Mouse (Mus musculus) MEL (cell line): ENCODE results near the gene Mettl18. TPM values are rescaled to one million over a fixed set of nuclear protein-coding genes. Genes with fewer than 3 reads are reported as not detected.

Experiments used
- DNase-seq: peaks from one replicate; pipeline ENCODE4 v3.0.0; 2011; ENCODE audit warnings: low read depth, low spot score
- H3K27ac ChIP-seq: 2 replicates; pipeline ENCODE4 v1.5.1; 2012; ENCODE audit warnings: low read depth, mild to moderate bottlenecking, control low read depth, low read length, moderate library complexity; ENCODE audit not compliant: control insufficient read depth
- H3K27me3 ChIP-seq, 2 experiments: fragments of 150-350 bp in 1 of 2; sonication (generic) in 1 of 2; 2 replicates each; pipeline ENCODE4 v1.6.1; 2012; ENCODE audit warnings: low read length in 2 of 2, mild to moderate bottlenecking in 2 of 2, improper control_type of control experiment in 1 of 2, moderate library complexity in 1 of 2; ENCODE audit not compliant: insufficient read depth in 2 of 2, control insufficient read depth in 1 of 2
- H3K36me3 ChIP-seq, 2 experiments: 2 replicates each; pipeline ENCODE4 v1.6.1; 2012 to 2014; ENCODE audit warnings: low read length in 2 of 2, improper control_type of control experiment in 1 of 2, inconsistent platforms in 1 of 2, mild to moderate bottlenecking in 1 of 2; ENCODE audit not compliant: insufficient read depth in 2 of 2, control insufficient read depth in 1 of 2
- H3K4me1 ChIP-seq, 2 experiments: fragments of 150-350 bp in 1 of 2; sonication (generic) in 1 of 2; 2 replicates each; pipeline ENCODE4 v1.6.1; 2012; ENCODE audit warnings: low read length in 2 of 2, improper control_type of control experiment in 1 of 2, mild to moderate bottlenecking in 1 of 2; ENCODE audit not compliant: insufficient read depth in 2 of 2, control insufficient read depth in 1 of 2
- H3K4me3 ChIP-seq, 2 experiments: fragments of 150-350 bp in 1 of 2; sonication (generic) in 1 of 2; 2 replicates each; pipeline ENCODE4 v1.5.1; 2012; ENCODE audit warnings: low read depth in 2 of 2, low read length in 2 of 2, mild to moderate bottlenecking in 2 of 2, moderate library complexity in 2 of 2, control low read depth in 1 of 2, improper control_type of control experiment in 1 of 2; ENCODE audit not compliant: control insufficient read depth in 1 of 2, insufficient read depth in 1 of 2
- H3K79me2 ChIP-seq: 2 replicates; pipeline ENCODE4 v1.6.1; 2012; ENCODE audit warnings: mild to moderate bottlenecking, low read length, moderate library complexity; ENCODE audit not compliant: control insufficient read depth, poor library complexity, insufficient read depth
- H3K9ac ChIP-seq: 2 replicates; pipeline ENCODE4 v1.6.1; 2012; ENCODE audit warnings: low read depth, mild to moderate bottlenecking, control low read depth, low read length, moderate library complexity; ENCODE audit not compliant: control insufficient read depth, poor library complexity, severe bottlenecking
- H3K9me3 ChIP-seq: fragments of 150-350 bp; sonication (generic); replicated peaks from 2 replicates; pipeline ENCODE4 v1.6.1; 2012; ENCODE audit warnings: mild to moderate bottlenecking, low read length, improper control_type of control experiment, moderate library complexity; ENCODE audit not compliant: insufficient read depth
- BHLHE40 ChIP-seq: IDR thresholded peaks from 2 replicates; pipeline ENCODE4 v1.6.1; 2012; ENCODE audit warnings: low read depth, mild to moderate bottlenecking, inconsistent platforms, low read length, improper control_type of control experiment, borderline replicate concordance
- CHD1 ChIP-seq: IDR thresholded peaks from 2 replicates; pipeline ENCODE4 v1.6.1; 2012; ENCODE audit warnings: low read depth, mild to moderate bottlenecking, inconsistent platforms, low read length, improper control_type of control experiment
- CTCF ChIP-seq, 3 experiments: IDR thresholded peaks in 2 of 3; conservative IDR thresholded peaks in 1 of 3; 2 replicates each; pipeline ENCODE4 v1.5.1; 2011 to 2012; ENCODE audit warnings: low read length in 3 of 3, low read depth in 2 of 3, mild to moderate bottlenecking in 2 of 3, improper control_type of control experiment in 1 of 3, inconsistent platforms in 1 of 3, mixed read lengths in 1 of 3, moderate library complexity in 1 of 3; ENCODE audit not compliant: control insufficient read depth in 1 of 3, insufficient read depth in 1 of 3, poor library complexity in 1 of 3, severe bottlenecking in 1 of 3
- ELF1 ChIP-seq: IDR thresholded peaks from 2 replicates; pipeline ENCODE4 v1.6.1; 2014; ENCODE audit warnings: low read depth, mild to moderate bottlenecking, inconsistent platforms, low read length, improper control_type of control experiment, moderate library complexity
- EP300 ChIP-seq, 2 experiments: IDR thresholded peaks; 2 replicates each; pipeline ENCODE4 v1.6.1; 2011; ENCODE audit warnings: improper control_type of control experiment in 2 of 2, low read length in 2 of 2, low read depth in 1 of 2, mild to moderate bottlenecking in 1 of 2
- GABPA ChIP-seq: IDR thresholded peaks from 2 replicates; pipeline ENCODE4 v1.6.1; 2012; ENCODE audit warnings: low read depth, mild to moderate bottlenecking, inconsistent platforms, low read length, improper control_type of control experiment, moderate library complexity
- GATA1 ChIP-seq: IDR thresholded peaks from 2 replicates; pipeline ENCODE4 v1.6.1; 2011; ENCODE audit warnings: low read depth, low read length, improper control_type of control experiment
- HCFC1 ChIP-seq: IDR thresholded peaks from 2 replicates; pipeline ENCODE4 v1.6.1; 2012; ENCODE audit warnings: low read depth, mild to moderate bottlenecking, inconsistent platforms, low read length, improper control_type of control experiment, moderate library complexity
- JUND ChIP-seq: IDR thresholded peaks from 2 replicates; pipeline ENCODE4 v1.6.1; 2011; ENCODE audit warnings: low read depth, mild to moderate bottlenecking, improper control_type of control experiment, low read length
- KAT2A ChIP-seq: conservative IDR thresholded peaks from 2 replicates; pipeline ENCODE4 v1.6.1; 2012; ENCODE audit warnings: low read depth, low read length, improper control_type of control experiment, inconsistent platforms
- MAFK ChIP-seq: IDR thresholded peaks from 2 replicates; pipeline ENCODE4 v1.6.1; 2011; ENCODE audit warnings: low read depth, mild to moderate bottlenecking, low read length, improper control_type of control experiment, borderline replicate concordance
- MAX ChIP-seq: IDR thresholded peaks from 2 replicates; pipeline ENCODE4 v1.6.1; 2011; ENCODE audit warnings: low read length, improper control_type of control experiment
- MAZ ChIP-seq: IDR thresholded peaks from 2 replicates; pipeline ENCODE4 v1.6.1; 2012; ENCODE audit warnings: low read depth, mild to moderate bottlenecking, inconsistent platforms, low read length, improper control_type of control experiment
- MXI1 ChIP-seq: IDR thresholded peaks from 2 replicates; pipeline ENCODE4 v1.6.1; 2011; ENCODE audit warnings: mild to moderate bottlenecking, low read depth, low read length, improper control_type of control experiment
- MYC ChIP-seq: IDR thresholded peaks from 2 replicates; pipeline ENCODE4 v1.6.1; 2011; ENCODE audit warnings: low read depth, mild to moderate bottlenecking, low read length, improper control_type of control experiment, moderate library complexity
- NRF1 ChIP-seq: IDR thresholded peaks from 2 replicates; pipeline ENCODE4 v1.6.1; 2014; ENCODE audit warnings: low read depth, mild to moderate bottlenecking, inconsistent platforms, low read length, improper control_type of control experiment, moderate library complexity; ENCODE audit not compliant: poor library complexity, insufficient read depth, severe bottlenecking
- POLR2AphosphoS2 ChIP-seq: IDR thresholded peaks from 2 replicates; pipeline ENCODE4 v1.6.1; 2011; ENCODE audit warnings: low read length, improper control_type of control experiment
- POLR2AphosphoS5 ChIP-seq: IDR thresholded peaks from 2 replicates; pipeline ENCODE4 v1.6.1; 2012; ENCODE audit warnings: low read depth, borderline replicate concordance, mild to moderate bottlenecking, inconsistent platforms, low read length, moderate library complexity, mixed read lengths
- RCOR1 ChIP-seq: IDR thresholded peaks from 2 replicates; pipeline ENCODE4 v1.6.1; 2012; ENCODE audit warnings: low read depth, mild to moderate bottlenecking, inconsistent platforms, low read length, improper control_type of control experiment
- TAL1 ChIP-seq: IDR thresholded peaks from 2 replicates; pipeline ENCODE4 v1.6.1; 2012; ENCODE audit warnings: mild to moderate bottlenecking, inconsistent platforms, low read length, moderate library complexity, mixed read lengths
- UBTF ChIP-seq: IDR thresholded peaks from 2 replicates; pipeline ENCODE4 v1.6.1; 2012; ENCODE audit warnings: low read depth, mild to moderate bottlenecking, inconsistent platforms, low read length, improper control_type of control experiment, moderate library complexity, borderline replicate concordance; ENCODE audit not compliant: insufficient read depth
- USF2 ChIP-seq, 2 experiments: IDR thresholded peaks; 2 replicates each; pipeline ENCODE4 v1.6.1; 2011 to 2012; ENCODE audit warnings: improper control_type of control experiment in 2 of 2, low read length in 2 of 2, borderline replicate concordance in 1 of 2, inconsistent platforms in 1 of 2, low read depth in 1 of 2, mild to moderate bottlenecking in 1 of 2; ENCODE audit not compliant: insufficient read depth in 1 of 2
- ZC3H11A ChIP-seq: IDR thresholded peaks from 2 replicates; pipeline ENCODE4 v1.6.1; 2012; ENCODE audit warnings: low read depth, mild to moderate bottlenecking, inconsistent platforms, low read length, improper control_type of control experiment
- ZKSCAN1 ChIP-seq: IDR thresholded peaks from 2 replicates; pipeline ENCODE4 v1.6.1; 2012; ENCODE audit warnings: low read depth, mild to moderate bottlenecking, inconsistent platforms, low read length, improper control_type of control experiment, moderate library complexity
- ZMIZ1 ChIP-seq: IDR thresholded peaks from 2 replicates; pipeline ENCODE4 v1.6.1; 2012; ENCODE audit warnings: low read depth, mild to moderate bottlenecking, inconsistent platforms, low read length, improper control_type of control experiment, moderate library complexity
- ZNF384 ChIP-seq: IDR thresholded peaks from 2 replicates; pipeline ENCODE4 v1.6.1; 2012; ENCODE audit warnings: low read depth, mild to moderate bottlenecking, inconsistent platforms, low read length, improper control_type of control experiment
- polyA plus RNA-seq, 2 experiments: library from polyadenylated mRNA; stranded (reverse) in 1 of 2; unstranded in 1 of 2; fragments of >175 nt in 1 of 2; fragments of >200 nt in 1 of 2; gene quantifications; 2 replicates each; pipeline versions ENCODE4 v1.2.1 to v1.2.4; 2012; ENCODE audit warnings: low replicate concordance in 2 of 2, low read depth in 1 of 2; ENCODE audit not compliant: insufficient read length in 2 of 2, insufficient read depth in 1 of 2, missing spikeins in 1 of 2
- total RNA-seq: library from RNA; depleted of rRNA; stranded (reverse); fragments of 300-350 nt; gene quantifications from 2 replicates; pipeline ENCODE4 v1.2.3, GENCODE M21; 2012

Mettl18 gene
- total and polyA plus RNA-seq, 3 experiments: 5.8 to 6.9 TPM; not detected in 1

- no peak for DNase-seq
- H3K9ac ChIP-seq: no peak overlapping the region
- H3K4me1 ChIP-seq: no peaks in the 10 kb centered on the region
- no peaks in the 10 kb centered on the region for H3K27me3 ChIP-seq
- TF ChIP-seq ZC3H11A (no peak), BHLHE40 (no peak), MYC (no peak), POLR2AphosphoS5 (no peak), HCFC1 (no peak), CHD1 (no peak), TAL1 (no peak), USF2 (IDR thresholded peaks at IDR 0.05; ENCODE audit: borderline replicate concordance in 1 of 2, insufficient read depth in 1 of 2, low read depth in 1 of 2, low read length in 2 of 2) (no peak), ELF1 (no peak), KAT2A (no peak), MAZ (no peak), POLR2AphosphoS2 (no peak), JUND (no peak), ZMIZ1 (no peak), MAX (no peak), GABPA (no peak)
- H3K4me3 ChIP-seq: no peak overlapping the region
- no peak overlapping the region for H3K27ac ChIP-seq
- H3K36me3 ChIP-seq: peaks cover 0 to 36% of the 10 kb centered on the region in 2 experiments; a peak in 3 of 4 replicates
- no peaks in the 10 kb centered on the region for H3K79me2 ChIP-seq
- no peaks in the 10 kb centered on the region for H3K9me3 ChIP-seq
Observed at GRCm38 (mm10) chr1:163953396-163953795, 41.3 kb upstream of the Mettl18 start.

DNA sequence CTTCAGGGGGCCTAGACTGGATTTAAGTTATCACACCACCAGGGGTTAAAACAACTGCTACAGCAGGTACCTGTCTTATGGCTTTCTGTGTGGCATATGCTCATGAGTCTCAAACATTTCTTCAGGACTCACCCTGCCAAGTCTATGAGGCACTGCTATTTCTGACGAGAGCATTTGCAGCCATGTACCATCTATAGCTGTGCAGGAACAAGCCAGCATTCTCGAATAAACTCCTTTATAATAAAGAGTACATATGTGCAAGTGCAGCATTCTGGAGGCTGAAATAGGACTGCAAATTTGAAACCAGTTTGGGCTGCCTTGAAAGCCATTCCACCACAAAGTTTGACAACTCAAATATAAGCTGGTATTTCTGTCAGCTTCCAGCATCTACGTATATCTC is 36.7 kb upstream of the Mettl18 start:
- Histone ChIP-seq H3K36me3 (peaks cover 0 to 27% of the 10 kb centered on the region in 2 experiments; a peak in 3 of 4 replicates), H3K27me3 (no peaks in the 10 kb centered on the region), H3K27ac (no peak overlapping the region), H3K9ac (no peak overlapping the region), H3K9me3 (no peaks in the 10 kb centered on the region), H3K4me3 (no peak overlapping the region), H3K79me2 (no peaks in the 10 kb centered on the region), H3K4me1 (no peaks in the 10 kb centered on the region)
- no peak for TF ChIP-seq USF2 (IDR thresholded peaks at IDR 0.05; ENCODE audit: borderline replicate concordance in 1 of 2, insufficient read depth in 1 of 2, low read depth in 1 of 2, low read length in 2 of 2)
- no peak for TF ChIP-seq ZKSCAN1
- TF ChIP-seq ZNF384: no peak
- TF ChIP-seq ELF1: no peak
- TF ChIP-seq MAFK: no peak
- TF ChIP-seq CTCF (IDR thresholded peaks at IDR 0.05 in 2 of 3, conservative IDR thresholded peaks at IDR 0.05 in 1 of 3; ENCODE audit: control insufficient read depth in 1 of 3, insufficient read depth in 1 of 3, low read depth in 2 of 3, low read length in 3 of 3, poor library complexity in 1 of 3, severe bottlenecking in 1 of 3): no peak
- TF ChIP-seq MXI1: no peak
- TF ChIP-seq EP300 (IDR thresholded peaks at IDR 0.05; ENCODE audit: low read depth in 1 of 2, low read length in 2 of 2): no peak
- no peak for TF ChIP-seq UBTF
- TF ChIP-seq NRF1: no peak
- no peak for TF ChIP-seq HCFC1
- no peak for TF ChIP-seq RCOR1
- TF ChIP-seq GATA1: no peak
- TF ChIP-seq POLR2AphosphoS5: no peak
- TF ChIP-seq KAT2A: no peak
- TF ChIP-seq ZMIZ1: no peak
- no peak for DNase-seq
